Mouse (Mus musculus) heart, postnatal 0 days (tissue): ENCODE results near the gene Ttll3.

Experiments used
- CTCF ChIP-seq: IDR thresholded peaks from 2 replicates; pipeline ENCODE4 v1.5.1; 2016; ENCODE audit warnings: antibody characterized with exemption, control low read depth, low read depth
- EP300 ChIP-seq: IDR thresholded peaks from 2 replicates; pipeline ENCODE4 v1.6.1; 2016; ENCODE audit warnings: antibody characterized with exemption, low read depth

DNA sequence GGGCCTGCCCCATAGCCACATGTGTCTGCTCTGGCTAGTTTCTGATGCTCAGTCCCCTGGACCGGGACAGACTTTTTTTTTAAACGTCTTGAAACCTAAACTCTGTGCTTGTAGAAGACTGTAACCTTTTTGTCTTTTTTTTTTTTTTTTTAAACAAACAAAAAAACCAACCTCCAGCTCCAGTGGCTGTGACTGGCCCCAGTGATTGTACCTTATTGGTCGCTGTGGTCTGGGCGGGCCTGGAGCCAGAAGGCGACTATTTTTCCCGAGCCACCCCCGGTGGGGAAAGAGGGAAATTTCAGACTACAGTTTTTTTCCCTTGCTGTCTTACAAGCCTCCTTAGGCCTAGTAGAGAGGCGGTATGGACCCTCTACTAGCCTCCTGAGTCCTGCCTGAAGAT, at the start of gene Ttll3:
- TF ChIP-seq EP300 (no peak), CTCF (no peak)
